Mouse (Mus musculus): Measurements from ENCODE around the gene Ykt6. TPM values are rescaled to one million over a fixed set of nuclear protein-coding genes. Genes with fewer than 3 reads are reported as not detected.
"Not testable (repeated sequence)": the region's sequence is repeated elsewhere in the genome, so short reads cannot be mapped to it uniquely, and the experiment has no call there.

Gene Ykt6
- total RNA-seq (2017): 32.8 and 33.6 TPM in 2 replicates

DNA sequence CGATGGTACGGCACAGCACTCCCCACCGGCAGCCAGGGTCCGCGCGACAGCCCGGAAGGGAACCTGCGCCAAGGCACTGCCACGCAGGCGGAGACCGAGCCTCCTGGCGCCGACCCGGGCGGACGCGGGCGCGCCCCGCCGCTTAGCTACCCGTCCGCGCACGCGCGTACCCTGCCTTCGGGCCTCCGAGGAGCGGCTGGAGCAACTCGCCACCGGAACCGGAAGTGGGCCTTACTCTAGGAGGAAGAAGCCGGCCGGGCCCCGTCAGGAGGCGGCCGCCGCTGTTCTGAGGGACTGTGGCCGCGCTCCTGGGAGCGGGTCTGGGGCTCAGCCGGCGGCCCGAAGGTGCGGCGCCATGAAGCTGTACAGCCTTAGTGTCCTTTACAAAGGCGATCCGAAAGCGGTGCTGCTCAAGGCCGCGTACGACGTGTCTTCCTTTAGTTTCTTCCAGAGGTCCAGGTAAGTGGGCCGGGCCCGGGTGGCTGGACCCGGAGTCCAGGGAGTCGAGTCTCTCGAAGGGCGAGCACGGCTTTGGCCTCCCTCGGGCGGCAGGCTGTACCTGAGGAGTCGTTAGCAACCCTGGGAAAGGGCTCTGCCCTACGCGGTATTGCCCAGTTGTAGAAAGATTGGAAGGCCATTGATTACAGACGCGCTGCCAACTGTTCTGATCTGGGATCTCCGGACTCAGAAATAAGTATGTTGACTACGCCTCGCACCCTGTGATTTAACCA, at the start of gene Ykt6:
TSS of gene Ykt6 (plus strand) at position 148 of the 731 bp plus-strand sequence.
- peak; percentile 83 for ATAC-seq (replicated peaks; ENCODE audit: low read depth, poor library complexity, severe bottlenecking)

DNA sequence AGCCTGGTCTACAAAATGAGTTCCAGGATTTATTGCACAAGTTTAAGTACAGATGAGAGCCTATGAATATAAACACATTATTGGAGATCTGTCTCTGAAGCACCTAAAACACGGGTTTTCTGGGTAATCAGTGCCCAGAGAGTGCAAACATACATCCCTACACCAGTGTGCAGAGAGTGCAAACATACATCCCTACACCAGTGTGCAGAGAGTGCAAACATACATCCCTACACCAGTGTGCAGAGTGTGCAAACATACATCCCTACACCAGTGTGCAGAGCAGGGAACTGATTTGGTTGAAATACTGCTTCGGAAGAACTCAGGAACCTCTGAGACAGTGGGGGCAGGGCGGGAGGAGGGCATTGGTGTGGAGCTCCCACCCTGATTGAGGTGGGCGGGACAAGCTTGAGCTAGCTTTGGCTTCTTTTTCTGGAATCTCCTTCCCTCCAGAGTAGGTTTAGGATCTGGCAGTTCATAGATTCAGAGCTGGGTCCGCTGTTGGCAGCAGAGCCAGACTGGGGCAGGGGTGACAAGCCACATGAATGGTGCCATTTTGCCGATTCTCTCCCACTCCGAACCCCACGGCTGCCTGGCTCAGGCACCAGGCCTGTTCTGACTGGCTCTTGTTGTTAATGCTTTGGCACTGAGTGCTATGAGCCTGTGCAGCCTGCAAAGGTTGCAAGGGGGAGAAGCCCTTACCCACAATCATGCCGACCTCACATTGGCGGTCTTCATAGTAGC, 49.5 kb upstream of the Ykt6 start:
- ATAC-seq (replicated peaks; ENCODE audit: low read depth, poor library complexity, severe bottlenecking): no peak

DNA sequence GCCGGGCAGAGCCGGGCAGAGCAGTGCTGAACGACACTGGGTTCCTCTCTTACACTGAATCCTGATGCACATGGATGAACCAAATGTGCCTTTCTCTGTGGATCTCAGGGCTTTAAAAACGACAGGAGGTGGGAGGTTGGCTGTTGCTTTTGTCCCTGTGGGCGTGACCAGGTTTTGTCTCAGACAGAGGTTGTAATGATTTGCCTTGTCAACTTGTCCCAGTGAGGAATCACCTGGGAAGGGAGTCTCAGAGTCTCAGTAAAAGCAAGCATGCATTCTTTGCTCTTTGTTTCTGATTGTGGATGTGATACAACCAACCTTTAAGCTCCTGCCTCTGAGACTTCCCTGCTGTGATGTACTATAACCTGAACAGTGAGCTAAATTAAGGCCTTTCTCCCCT, 48.4 kb upstream of the Ykt6 start:
- no peak for ATAC-seq (replicated peaks; ENCODE audit: low read depth, poor library complexity, severe bottlenecking)

DNA sequence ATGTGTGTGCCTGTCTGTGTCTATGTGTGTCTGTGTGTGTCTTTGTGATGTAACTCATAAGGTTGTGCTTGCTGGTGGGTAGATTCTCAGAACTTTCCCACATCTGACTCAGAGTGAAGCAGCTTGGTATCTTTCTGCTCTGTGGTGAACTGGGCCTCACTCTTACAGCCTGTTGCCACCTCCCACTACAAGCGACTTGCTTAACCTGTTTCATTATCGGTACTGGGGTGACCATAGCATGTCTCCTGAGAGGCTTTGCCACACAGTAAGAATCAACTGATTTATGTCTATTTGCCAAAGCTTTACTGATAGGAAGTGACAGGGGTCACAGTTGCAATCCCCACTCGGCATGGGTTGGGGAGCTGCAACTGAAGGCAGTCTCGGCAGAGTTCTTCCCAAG, 46.9 kb upstream of the Ykt6 start:
- no peak for ATAC-seq (replicated peaks; ENCODE audit: low read depth, poor library complexity, severe bottlenecking)

DNA sequence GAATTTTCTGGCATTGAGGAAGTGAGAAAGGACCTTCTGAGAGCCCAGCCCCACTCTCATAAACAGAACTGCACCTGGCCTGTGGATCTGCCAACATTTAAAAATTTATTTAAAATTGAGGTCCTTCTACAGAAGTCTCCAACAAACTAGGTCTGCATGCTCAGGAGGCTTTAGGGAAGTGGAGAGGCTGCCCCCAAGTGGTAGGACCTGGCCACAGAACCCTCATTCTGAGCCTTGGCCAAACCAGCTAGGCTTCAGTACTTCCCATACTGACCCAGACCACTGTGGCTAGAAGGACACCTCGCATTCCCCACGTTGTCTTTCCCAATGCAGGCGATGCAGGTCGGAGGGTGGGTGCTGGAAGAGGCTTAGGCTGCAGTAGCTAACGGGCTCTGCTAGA, 42.9 kb upstream of the Ykt6 start:
- ATAC-seq (replicated peaks; ENCODE audit: low read depth, poor library complexity, severe bottlenecking): peak; percentile 96

DNA sequence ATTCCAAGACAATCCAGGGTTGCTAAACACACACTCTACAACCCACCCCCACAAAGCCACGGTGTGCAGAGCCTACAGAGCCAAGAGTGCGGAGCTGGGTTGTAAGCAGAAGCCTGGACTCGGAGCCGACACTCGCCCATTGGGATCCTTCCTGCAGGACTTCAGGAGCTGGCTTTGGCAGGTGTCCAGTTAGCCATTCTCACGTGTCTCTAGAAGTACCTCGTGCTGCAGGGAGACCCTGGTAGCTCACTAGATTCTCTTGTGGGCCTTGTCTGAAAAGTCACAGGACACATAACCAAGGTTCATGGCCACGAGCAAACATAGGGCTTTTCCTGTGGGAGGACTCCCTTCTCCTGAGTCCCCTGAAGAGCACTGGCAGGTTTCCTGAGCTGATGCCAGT, 42.2 kb upstream of the Ykt6 start:
- ATAC-seq (replicated peaks; ENCODE audit: low read depth, poor library complexity, severe bottlenecking): no peak

DNA sequence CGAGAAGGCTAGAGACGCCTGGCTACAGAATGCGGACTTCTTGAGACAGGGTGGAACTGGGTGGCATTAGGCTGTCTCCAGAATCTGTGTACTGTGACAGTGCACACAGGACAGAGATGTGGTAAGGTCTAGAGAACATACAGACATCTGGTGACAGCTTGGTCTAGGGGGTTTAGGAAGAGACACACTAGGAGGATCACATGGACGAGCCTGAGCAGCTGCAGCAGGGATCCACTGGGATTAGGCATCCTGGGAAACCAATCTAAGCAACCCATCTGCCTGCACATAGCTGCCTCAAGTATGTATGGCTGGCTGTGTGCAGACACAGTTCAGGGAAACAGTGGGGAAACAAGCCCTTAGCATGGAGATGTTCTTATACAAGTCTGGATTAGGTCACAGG, 41.6 kb upstream of the Ykt6 start:
- ATAC-seq (replicated peaks; ENCODE audit: low read depth, poor library complexity, severe bottlenecking): no peak

DNA sequence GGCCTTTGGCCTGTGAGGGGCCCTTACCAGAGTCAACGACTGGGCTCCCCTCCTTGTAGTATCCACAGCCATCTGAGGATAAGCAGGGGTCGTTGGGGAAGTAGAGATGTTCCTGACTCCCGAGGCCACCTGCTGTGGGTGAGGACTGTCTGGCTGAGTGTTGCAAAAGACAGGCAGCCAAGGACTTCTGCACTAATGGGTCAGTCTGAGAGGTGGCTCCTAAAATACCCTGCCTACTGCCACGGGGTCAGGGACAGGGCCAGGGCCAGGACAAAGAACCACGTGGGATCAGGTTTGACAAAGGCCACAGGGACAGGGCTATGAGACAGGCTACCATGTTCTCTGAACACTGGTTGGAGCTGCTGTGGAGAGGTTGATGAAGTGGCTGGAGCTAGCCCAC, 40.6 kb upstream of the Ykt6 start:
- ATAC-seq (replicated peaks; ENCODE audit: low read depth, poor library complexity, severe bottlenecking): no peak

DNA sequence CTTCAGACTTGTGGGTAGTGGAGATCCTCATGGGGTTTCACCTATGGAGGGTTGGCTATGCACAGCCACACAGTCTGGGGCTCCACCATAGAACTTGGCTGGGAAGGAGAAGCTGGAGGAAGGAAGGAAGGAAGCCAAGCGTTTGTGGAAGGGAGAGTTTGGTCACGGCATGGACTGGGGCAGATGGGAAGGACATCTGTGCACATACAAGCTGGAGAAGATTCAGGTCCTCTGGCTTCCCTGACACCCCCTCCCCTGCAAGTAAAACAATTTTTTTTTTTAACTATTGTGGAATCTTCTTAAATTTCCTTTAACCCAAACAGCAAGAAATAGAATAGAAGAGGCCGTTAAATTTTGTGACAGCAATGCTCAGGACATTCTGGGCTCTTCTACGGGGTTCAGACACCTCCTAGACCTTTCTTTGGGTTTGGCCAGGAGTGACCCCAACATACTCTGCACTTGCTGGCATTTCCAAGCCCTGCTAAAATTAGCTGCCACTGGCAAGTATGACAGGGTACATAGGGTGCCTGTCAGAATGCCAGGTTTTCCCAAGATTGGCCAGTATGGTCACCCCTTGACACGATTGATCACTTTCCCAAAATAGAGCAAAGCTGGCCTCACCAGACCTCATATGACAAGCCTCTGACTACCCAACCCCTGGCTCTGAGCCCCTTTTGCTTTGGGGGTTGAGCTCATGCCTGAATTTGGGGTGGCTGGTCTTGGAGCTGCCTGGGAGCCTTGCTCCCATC, 39.9 kb upstream of the Ykt6 start:
- no peak for ATAC-seq (replicated peaks; ENCODE audit: low read depth, poor library complexity, severe bottlenecking)

DNA sequence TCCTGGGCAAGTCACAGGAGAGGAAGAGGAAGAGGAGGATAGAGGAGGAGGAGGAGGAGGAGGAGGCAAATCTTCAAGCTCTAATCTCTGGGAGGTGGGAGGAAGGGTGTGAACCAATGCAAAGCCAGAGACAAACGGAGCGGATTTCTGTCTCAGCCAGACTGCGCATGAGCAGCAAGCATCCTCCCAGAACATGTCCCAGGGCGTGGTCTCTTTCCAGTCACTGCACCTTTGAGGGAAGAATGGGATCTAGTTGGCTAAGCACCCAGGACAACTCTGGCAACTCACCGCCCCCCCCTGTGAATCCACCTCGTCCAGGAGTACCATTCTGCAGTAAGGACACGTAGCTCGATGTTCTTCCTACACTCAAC, 39.3 kb upstream of the Ykt6 start:
- ATAC-seq (replicated peaks; ENCODE audit: low read depth, poor library complexity, severe bottlenecking): no peak

DNA sequence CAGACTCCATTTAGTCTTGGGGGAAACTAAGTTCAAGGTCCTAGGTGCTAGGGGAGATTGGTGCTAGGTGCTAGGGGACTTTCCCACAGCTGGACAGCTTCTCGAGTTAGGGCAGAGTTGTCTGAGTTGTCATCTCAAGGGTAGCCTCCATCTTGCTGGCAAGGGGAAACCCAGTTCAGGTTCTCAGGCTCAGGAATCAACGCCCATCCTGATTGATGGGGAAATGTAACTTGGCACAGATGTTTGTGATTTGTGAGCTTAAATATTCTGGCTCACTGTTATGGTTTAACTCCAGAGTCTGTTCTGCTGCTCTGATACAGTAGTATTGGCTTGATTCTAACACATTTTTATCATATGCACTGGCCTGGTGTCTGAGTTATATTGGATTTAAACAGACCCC, 37.4 kb upstream of the Ykt6 start:
- ATAC-seq (replicated peaks; ENCODE audit: low read depth, poor library complexity, severe bottlenecking): no peak

DNA sequence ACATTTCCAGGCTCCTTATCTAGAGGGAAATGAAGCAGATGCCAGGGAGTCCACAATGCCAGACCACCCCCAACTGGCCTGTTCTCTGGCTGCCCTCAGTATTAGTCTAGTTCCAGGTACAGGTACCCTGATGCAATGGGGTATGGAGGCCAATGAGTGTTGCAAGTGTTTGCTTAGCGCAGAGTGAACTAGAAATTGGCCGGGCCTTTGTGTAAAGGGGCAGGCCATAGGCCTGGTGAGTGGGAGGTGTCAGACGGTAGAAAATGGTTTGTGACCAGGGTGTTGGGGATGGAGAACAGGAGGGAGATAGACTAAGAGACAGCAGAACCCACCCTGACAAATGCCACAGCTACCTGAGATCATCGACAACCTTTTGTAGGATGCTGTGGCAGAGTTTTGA, 35.9 kb upstream of the Ykt6 start:
- ATAC-seq (replicated peaks; ENCODE audit: low read depth, poor library complexity, severe bottlenecking): no peak

DNA sequence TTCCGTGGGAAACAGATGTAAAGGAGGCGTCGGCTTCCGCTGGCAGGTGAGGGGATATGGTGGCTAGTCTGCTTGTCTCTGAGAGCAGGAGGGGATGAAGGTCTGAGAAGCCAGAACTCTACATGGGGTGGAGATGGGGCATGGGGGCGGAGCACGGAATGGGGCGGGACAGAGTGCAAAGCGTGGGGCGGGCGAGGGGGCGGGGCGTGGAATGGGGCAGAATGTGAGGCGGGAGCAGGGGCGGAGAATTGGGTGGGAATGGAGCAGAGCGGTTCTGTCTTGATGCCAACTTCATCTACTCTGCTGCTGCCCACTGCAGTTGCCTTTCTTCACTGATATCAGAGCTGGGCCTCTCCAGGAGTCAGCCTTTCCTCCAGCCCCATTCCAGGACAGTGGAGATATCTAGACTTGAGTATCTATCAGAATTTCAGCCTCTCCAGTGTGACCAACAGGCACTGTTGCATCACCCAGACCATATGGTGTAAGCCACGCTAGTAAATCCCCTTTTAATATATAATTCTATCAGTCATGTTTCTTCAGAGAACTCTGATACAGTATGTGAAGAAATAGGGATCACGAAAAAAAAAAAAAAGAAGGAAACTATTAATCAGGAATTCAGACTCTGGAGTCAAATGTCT, 35.1 kb upstream of the Ykt6 start:
- ATAC-seq (replicated peaks; ENCODE audit: low read depth, poor library complexity, severe bottlenecking): peak; percentile 60; the same call in 1 of the 2 replicates

DNA sequence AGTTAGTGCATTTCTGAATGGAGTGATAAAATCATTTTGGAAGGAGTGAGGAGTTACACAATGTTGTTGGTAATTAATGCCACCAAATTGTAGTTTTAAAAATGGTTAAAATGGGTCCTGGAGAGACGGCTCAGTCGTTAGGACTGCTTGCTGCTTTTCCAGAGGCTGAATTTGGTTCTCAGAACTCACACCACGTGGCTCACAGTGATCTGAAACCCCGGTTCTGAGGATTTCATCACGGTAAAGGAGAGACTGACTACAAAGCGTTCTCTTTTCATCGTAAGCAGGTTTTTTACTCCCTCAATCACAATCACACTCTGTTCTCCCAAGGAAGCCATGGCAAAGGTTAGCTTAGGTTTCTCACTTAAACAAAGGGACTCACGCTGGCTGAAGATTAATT, 30.8 kb upstream of the Ykt6 start:
- ATAC-seq (replicated peaks; ENCODE audit: low read depth, poor library complexity, severe bottlenecking): no peak

DNA sequence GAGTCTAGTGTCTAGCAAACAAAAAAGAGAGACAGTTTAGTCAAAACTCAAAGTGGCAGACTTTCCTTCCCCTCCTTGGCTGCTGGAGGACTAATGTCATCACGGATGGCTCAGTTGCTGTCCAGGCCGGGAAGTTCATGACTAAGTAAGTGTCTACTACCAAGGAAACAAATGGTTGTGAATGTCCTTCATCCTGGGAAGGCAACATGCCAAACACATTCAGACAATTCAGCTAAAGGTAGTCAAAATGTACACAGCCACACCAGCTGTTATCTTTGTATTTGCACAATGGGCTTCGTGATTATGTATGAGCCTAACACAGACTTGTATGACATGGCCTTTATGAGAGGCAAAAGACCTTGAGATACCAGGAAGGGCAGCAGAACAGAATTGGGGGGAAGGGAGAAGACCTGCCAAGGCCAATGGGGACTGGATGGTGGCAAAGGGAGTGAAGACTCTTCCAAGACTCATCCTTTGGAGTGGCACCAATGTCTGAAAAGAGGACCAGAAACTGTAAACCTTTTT, 28.7 kb upstream of the Ykt6 start:
- ATAC-seq (replicated peaks; ENCODE audit: low read depth, poor library complexity, severe bottlenecking): no peak

DNA sequence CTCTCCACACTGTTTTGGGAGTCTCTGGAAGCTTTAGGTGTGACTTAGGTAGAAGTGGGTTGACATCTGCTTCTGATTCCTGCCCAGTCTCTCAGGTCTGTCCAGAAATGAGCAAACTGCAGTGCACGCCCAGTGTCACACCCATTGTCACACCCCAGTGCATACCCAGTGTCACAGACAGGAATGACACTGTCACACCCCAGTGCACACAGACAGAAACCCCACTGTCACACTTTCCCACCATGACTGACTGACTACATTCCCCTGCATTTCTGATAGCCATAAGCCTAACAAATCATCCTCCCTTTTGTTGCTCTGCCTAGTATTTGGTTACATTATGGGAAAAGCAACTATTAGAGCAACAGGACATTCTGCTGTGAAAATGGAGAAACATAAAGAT, 24.9 kb upstream of the Ykt6 start:
- no peak for ATAC-seq (replicated peaks; ENCODE audit: low read depth, poor library complexity, severe bottlenecking)

DNA sequence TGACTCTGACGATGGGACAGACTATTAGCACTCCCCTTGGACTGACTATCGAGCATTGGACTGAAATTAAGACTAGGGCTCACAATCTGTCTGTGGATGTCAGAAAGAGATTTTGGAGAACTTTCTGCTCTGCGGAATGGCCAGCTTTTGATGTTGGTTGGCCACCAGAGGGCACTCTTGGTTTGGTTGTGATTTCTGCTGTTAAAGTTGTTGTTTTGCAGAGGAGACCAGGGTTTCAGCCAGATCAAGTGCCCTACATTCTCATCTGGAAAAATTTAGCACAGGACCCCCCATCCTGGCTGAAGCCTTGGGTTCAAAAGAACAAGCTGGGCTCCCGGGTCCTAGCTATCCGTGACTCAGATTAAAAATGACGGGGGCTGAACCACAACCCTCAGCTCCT, 23.5 kb upstream of the Ykt6 start:
- ATAC-seq (replicated peaks; ENCODE audit: low read depth, poor library complexity, severe bottlenecking): not testable (repeated sequence)

DNA sequence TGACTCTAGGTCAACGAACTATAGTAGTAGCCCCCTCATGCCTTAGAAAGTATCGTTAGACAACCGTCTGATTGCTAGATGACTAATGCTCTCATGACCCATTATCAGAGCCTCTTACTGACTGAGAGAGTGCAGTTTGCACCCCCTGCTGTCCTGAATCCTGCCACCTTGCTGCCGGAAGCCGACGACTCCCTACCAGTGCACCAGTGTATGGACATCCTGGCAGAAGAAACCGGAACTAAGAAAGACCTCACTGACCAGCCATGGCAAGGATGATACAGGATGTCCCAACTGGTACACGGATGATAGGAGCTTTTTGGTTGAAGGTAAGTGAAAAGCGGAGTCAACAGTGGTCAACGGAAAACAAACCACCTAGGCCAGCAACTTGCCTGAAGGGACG, 21.0 kb upstream of the Ykt6 start:
- not testable (repeated sequence) for ATAC-seq (replicated peaks; ENCODE audit: low read depth, poor library complexity, severe bottlenecking)

DNA sequence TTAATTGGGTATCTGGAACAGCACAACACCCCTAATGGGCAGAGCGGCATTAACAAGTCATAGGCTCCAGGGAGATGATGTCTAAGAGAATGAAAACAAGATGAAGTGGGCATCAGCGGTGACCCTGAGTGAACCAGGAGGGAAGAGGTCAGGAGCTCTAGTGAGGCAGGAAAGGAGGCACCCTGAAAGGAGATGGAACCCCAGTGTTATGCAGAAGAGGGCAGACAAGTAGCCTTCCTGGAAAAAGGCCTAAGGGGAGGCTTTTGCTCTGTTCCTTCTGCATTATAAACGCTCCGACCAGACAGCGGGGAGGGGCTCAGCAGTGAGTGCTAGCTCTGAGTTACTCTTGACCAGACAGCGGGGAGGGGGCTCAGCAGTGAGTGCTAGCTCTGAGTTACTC, 12.5 kb upstream of the Ykt6 start:
- no peak for ATAC-seq (replicated peaks; ENCODE audit: low read depth, poor library complexity, severe bottlenecking)

DNA sequence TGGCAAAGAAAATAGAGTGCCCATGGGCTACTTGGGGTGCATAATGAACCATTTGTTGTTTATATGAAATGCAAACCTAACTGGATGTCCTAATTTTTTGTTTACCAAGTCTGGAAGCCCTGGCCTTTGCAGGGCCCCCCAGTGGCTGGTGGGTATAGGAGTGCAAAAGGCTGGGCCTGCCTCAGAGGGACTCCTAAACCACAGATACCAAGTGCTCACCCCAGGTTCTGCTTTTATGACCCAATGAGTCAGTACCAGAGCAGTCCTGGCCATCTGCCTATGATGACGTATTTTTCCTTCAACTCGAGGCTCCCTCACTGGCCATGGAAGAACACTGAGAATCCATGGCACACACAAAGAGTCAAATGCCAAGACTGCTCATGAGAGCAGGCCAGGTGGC, 10.4 kb upstream of the Ykt6 start:
- ATAC-seq (replicated peaks; ENCODE audit: low read depth, poor library complexity, severe bottlenecking): no peak

Data from common myeloid progenitor, adult 5-6 weeks (primary cell).